In genomic region chr1:108259355-108259754, GRCm38 (mm10) we compare ENCODE assay signal across 16 mouse cellular contexts.
DNase-seq lines count a peak whose midpoint lies in the region; ATAC-seq and TF ChIP-seq lines count a peak whose summit lies in the region.
"Had no signal": no experiment of that assay in that cellular context is flagged by ENCODE, and none has a peak within 500 bp of the region (broad histone marks: within the 10 kb centered on the region; RNA-seq: fewer than 3 reads in every experiment).

No protein-coding gene starts in this region.

- H3K4me2 ChIP-seq in liver, embryonic 13.5 days, result no peak overlapping the region
- H3K4me2 ChIP-seq in stomach, postnatal 0 days (replicated peaks; ENCODE audit: low read depth), result no peak overlapping the region
- H3K4me2 ChIP-seq: embryonic facial prominence, embryonic 12.5 days; forebrain, embryonic 15.5 days; limb, embryonic 15.5 days; lung, embryonic 15.5 days had no signal

- TF ChIP-seq POLR2A in MEL (IDR thresholded peaks at IDR 0.05; ENCODE audit: control insufficient read depth in 1 of 2, insufficient read depth in 1 of 2, low read depth in 1 of 2, low read length in 2 of 2, poor library complexity in 1 of 2), result no peak

- H3K9me3 ChIP-seq in liver, embryonic 13.5 days (replicated peaks), result no peaks in the 10 kb centered on the region
- H3K9me3 ChIP-seq in MEL (replicated peaks; ENCODE audit: insufficient read depth, low read length), result no peaks in the 10 kb centered on the region
- H3K9me3 ChIP-seq in stomach, postnatal 0 days (ENCODE audit: control insufficient read depth, low read length), result no peaks in the 10 kb centered on the region
- H3K9me3 ChIP-seq: embryonic facial prominence, embryonic 12.5 days; forebrain, embryonic 15.5 days; limb, embryonic 15.5 days; lung, embryonic 15.5 days had no signal

- peak; percentile 88 to 95 for TF ChIP-seq EP300 in MEL (IDR thresholded peaks at IDR 0.05; ENCODE audit: low read depth in 1 of 2, low read length in 2 of 2)
- no peak for TF ChIP-seq EP300 in stomach, postnatal 0 days (optimal IDR thresholded peaks at IDR 0.05)

- H3K4me1 ChIP-seq in liver, embryonic 13.5 days (replicated peaks), result no peaks in the 10 kb centered on the region
- H3K4me1 ChIP-seq in MEL (ENCODE audit: control insufficient read depth in 1 of 2, insufficient read depth in 2 of 2, low read length in 2 of 2), result peaks cover 12 to 14% of the 10 kb centered on the region in 2 experiments
- no peaks in the 10 kb centered on the region for H3K4me1 ChIP-seq in stomach, postnatal 0 days (replicated peaks; ENCODE audit: control insufficient read depth, insufficient read depth)
- H3K4me1 ChIP-seq: embryonic facial prominence, embryonic 12.5 days; forebrain, embryonic 15.5 days; limb, embryonic 15.5 days; lung, embryonic 15.5 days had no signal

- no peaks in the 10 kb centered on the region for H3K79me2 ChIP-seq in MEL (ENCODE audit: control insufficient read depth, insufficient read depth, low read length, poor library complexity)

- H3K9ac ChIP-seq in liver, embryonic 13.5 days, result no peak overlapping the region
- H3K9ac ChIP-seq in MEL (ENCODE audit: control insufficient read depth, low read depth, low read length, poor library complexity, severe bottlenecking), result no peak overlapping the region
- H3K9ac ChIP-seq in stomach, postnatal 0 days (ENCODE audit: low read length), result no peak overlapping the region
- H3K9ac ChIP-seq: embryonic facial prominence, embryonic 12.5 days; forebrain, embryonic 15.5 days; limb, embryonic 15.5 days; lung, embryonic 15.5 days had no signal

- H3K27me3 ChIP-seq in liver, embryonic 13.5 days, result no peaks in the 10 kb centered on the region
- H3K27me3 ChIP-seq in MEL (ENCODE audit: control insufficient read depth in 1 of 2, insufficient read depth in 2 of 2, low read length in 2 of 2), result no peaks in the 10 kb centered on the region
- H3K27me3 ChIP-seq in stomach, postnatal 0 days (ENCODE audit: control insufficient read depth, insufficient read depth, low read length), result no peaks in the 10 kb centered on the region
- H3K27me3 ChIP-seq: embryonic facial prominence, embryonic 12.5 days; forebrain, embryonic 15.5 days; limb, embryonic 15.5 days; lung, embryonic 15.5 days had no signal

- H3K36me3 ChIP-seq in liver, embryonic 13.5 days, result no peaks in the 10 kb centered on the region
- peaks cover 0 to 20% of the 10 kb centered on the region in 2 experiments; a peak in 2 of 4 replicates for H3K36me3 ChIP-seq in MEL (ENCODE audit: control insufficient read depth in 1 of 2, insufficient read depth in 2 of 2, low read length in 2 of 2)
- H3K36me3 ChIP-seq in stomach, postnatal 0 days (ENCODE audit: control insufficient read depth, insufficient read depth, low read length), result no peaks in the 10 kb centered on the region
- H3K36me3 ChIP-seq: embryonic facial prominence, embryonic 12.5 days; forebrain, embryonic 15.5 days; limb, embryonic 15.5 days; lung, embryonic 15.5 days had no signal

- no peak for TF ChIP-seq RAD21 in MEL (IDR thresholded peaks at IDR 0.05; ENCODE audit: low read depth, low read length)

- no peak overlapping the region for H3K4me3 ChIP-seq in liver, embryonic 13.5 days (replicated peaks)
- H3K4me3 ChIP-seq in MEL (ENCODE audit: control insufficient read depth in 1 of 2, insufficient read depth in 1 of 2, low read depth in 2 of 2, low read length in 2 of 2), result no peak overlapping the region
- H3K4me3 ChIP-seq in stomach, postnatal 0 days (ENCODE audit: low read depth, low read length), result no peak overlapping the region
- H3K4me3 ChIP-seq: embryonic facial prominence, embryonic 12.5 days; forebrain, embryonic 15.5 days; limb, embryonic 15.5 days; lung, embryonic 15.5 days had no signal

- 0 out of 2 replicates have a peak, but pooled peaks have one; percentile 26 for ATAC-seq in liver, embryonic 13.5 days (ENCODE audit: low read depth)
- ATAC-seq in common myeloid progenitor, adult 5-6 weeks (replicated peaks; ENCODE audit: low read depth, poor library complexity, severe bottlenecking), result peak; percentile 100
- ATAC-seq in stomach, postnatal 0 days (ENCODE audit: low FRiP score, low TSS enrichment), result no peak
- ATAC-seq: forebrain, embryonic 15.5 days had no signal

- no peak for DNase-seq in liver, embryonic 13.5 days
- DNase-seq in liver (no peak), MEL (ENCODE audit: low read depth, low spot score) (peak; percentile 96)
- no peak for DNase-seq in stomach, postnatal 0 days (ENCODE audit: low spot score)
- no peak for DNase-seq in cerebellum, adult 18-20 months
- no peak for DNase-seq in right cerebral cortex, postnatal 4 days
- DNase-seq: cerebellum, adult 11-12 months; kidney, adult 2 months; kidney, postnatal 4 days; thymus, postnatal 4 days had no signal

- H3K27ac ChIP-seq in liver, embryonic 13.5 days, result no peak overlapping the region
- peak overlapping the region; percentile 81 for H3K27ac ChIP-seq in MEL (ENCODE audit: control insufficient read depth, low read depth, low read length)
- H3K27ac ChIP-seq in stomach, postnatal 0 days (replicated peaks), result no peak overlapping the region
- H3K27ac ChIP-seq: embryonic facial prominence, embryonic 12.5 days; forebrain, embryonic 15.5 days; limb, embryonic 15.5 days; lung, embryonic 15.5 days; macrophage had no signal

- TF ChIP-seq CTCF in MEL (IDR thresholded peaks at IDR 0.05 in 2 of 3, conservative IDR thresholded peaks at IDR 0.05 in 1 of 3; ENCODE audit: control insufficient read depth in 1 of 3, insufficient read depth in 1 of 3, low read depth in 2 of 3, low read length in 3 of 3, poor library complexity in 1 of 3, severe bottlenecking in 1 of 3), result no peak
- no peak for TF ChIP-seq CTCF in stomach, postnatal 0 days (IDR thresholded peaks at IDR 0.05; ENCODE audit: low read depth)

TF ChIP-seq in MEL, 35 proteins besides CTCF, POLR2A, EP300 and RAD21:
- TF ChIP-seq TCF12 (IDR thresholded peaks at IDR 0.05; ENCODE audit: low read depth, low read length), result peak; percentile 66
- TF ChIP-seq RCOR1 (IDR thresholded peaks at IDR 0.05; ENCODE audit: low read depth, low read length), result peak; percentile 68
- peak; percentile 78 for TF ChIP-seq MAX (IDR thresholded peaks at IDR 0.05; ENCODE audit: low read length)
- TF ChIP-seq MYB (IDR thresholded peaks at IDR 0.05; ENCODE audit: low read depth, low read length), result peak; percentile 40
- TF ChIP-seq ZKSCAN1 (IDR thresholded peaks at IDR 0.05; ENCODE audit: low read depth, low read length), result no peak
- no peak for TF ChIP-seq POLR2AphosphoS2 (IDR thresholded peaks at IDR 0.05; ENCODE audit: low read length)
- no peak for TF ChIP-seq NRF1 (IDR thresholded peaks at IDR 0.05; ENCODE audit: insufficient read depth, low read depth, low read length, poor library complexity, severe bottlenecking)
- peak; percentile 77 for TF ChIP-seq GATA1 (IDR thresholded peaks at IDR 0.05; ENCODE audit: low read depth, low read length)
- TF ChIP-seq ETS1 (IDR thresholded peaks at IDR 0.05; ENCODE audit: low read depth, low read length), result peak; percentile 93
- TF ChIP-seq MAFK (IDR thresholded peaks at IDR 0.05; ENCODE audit: borderline replicate concordance, low read depth, low read length), result peak; percentile 93
- peak; percentile 50; the same call in 1 of the 2 replicates for TF ChIP-seq SIN3A (IDR thresholded peaks at IDR 0.05; ENCODE audit: low read length)
- TF ChIP-seq UBTF (IDR thresholded peaks at IDR 0.05; ENCODE audit: borderline replicate concordance, insufficient read depth, low read depth, low read length), result no peak
- peak; percentile 64; the same call in 1 of the 2 replicates for TF ChIP-seq TBP (IDR thresholded peaks at IDR 0.05; ENCODE audit: low read depth, low read length)
- peak; percentile 96 for TF ChIP-seq GABPA (IDR thresholded peaks at IDR 0.05; ENCODE audit: low read depth, low read length)
- no peak for TF ChIP-seq KAT2A (conservative IDR thresholded peaks at IDR 0.05; ENCODE audit: low read depth, low read length)
- TF ChIP-seq MYC (IDR thresholded peaks at IDR 0.05; ENCODE audit: low read depth, low read length), result peak; percentile 70; the same call in 1 of the 2 replicates
- peak; percentile 68; the same call in 1 of the 2 replicates for TF ChIP-seq JUND (IDR thresholded peaks at IDR 0.05; ENCODE audit: low read depth, low read length)
- TF ChIP-seq ELF1 (IDR thresholded peaks at IDR 0.05; ENCODE audit: low read depth, low read length), result peak; percentile 48; the same call in 1 of the 2 replicates
- TF ChIP-seq POLR2AphosphoS5 (IDR thresholded peaks at IDR 0.05; ENCODE audit: borderline replicate concordance, low read depth, low read length), result no peak
